Mouse (Mus musculus): ENCODE measurements around the gene Gm47996. TPM values are rescaled to one million over a fixed set of nuclear protein-coding genes. Genes with fewer than 3 reads are reported as not detected.
A peak's percentile ranks its signal among the peaks of the same experiment; 100 is the strongest.
"Not testable (repeated sequence)": the region's sequence is repeated elsewhere in the genome, so short reads cannot be mapped to it uniquely, and the experiment has no call there.

Gm47996 gene
- not detected in 2 replicates for polyA plus RNA-seq (2012; ENCODE audit: insufficient read depth, insufficient read length, missing spikeins)

DNA sequence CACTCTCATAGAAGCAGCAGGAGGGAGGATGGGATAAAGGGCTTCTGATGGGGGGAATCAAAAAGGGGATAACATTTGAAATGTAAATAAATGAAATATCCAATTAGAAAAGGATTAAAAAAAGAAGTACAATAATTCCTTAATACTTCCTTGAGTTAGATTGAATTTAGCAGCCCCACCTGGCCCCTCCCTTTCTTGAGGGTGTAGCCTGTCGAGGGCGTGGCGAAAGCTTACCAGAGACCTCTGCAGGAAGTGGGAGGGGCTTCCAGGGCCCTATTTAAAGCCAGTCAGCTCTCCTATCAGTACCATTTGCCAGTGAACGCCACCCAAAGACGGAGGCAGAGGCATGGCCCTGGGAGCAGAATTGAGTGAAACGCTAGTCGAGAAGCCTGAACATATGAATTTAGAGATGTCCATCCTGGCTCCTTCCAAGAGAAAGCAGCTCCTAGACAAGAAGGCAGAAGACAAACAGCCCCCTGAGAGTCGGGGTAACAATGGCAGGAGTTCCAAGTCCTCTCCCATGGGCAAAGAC lies at the start of gene Gm47996:
Gene Gm47996 (plus strand): TSS at position 308 of the 532 bp plus-strand sequence.
- H3K27ac ChIP-seq (replicated peaks; ENCODE audit: low read depth, low read length); H3K4me3 ChIP-seq (ENCODE audit: insufficient read depth, low read depth, low read length); H3K4me1 ChIP-seq (ENCODE audit: control insufficient read depth, insufficient read depth, insufficient read length, low read length): not testable (repeated sequence)

- Histone ChIP-seq H3K4me1 (ENCODE audit: control insufficient read depth, insufficient read depth, insufficient read length, low read length) (peaks cover 4% of the 10 kb centered on the region; the same call in 1 of the 2 replicates), H3K27ac (replicated peaks; ENCODE audit: low read depth, low read length) (no peak overlapping the region), H3K4me3 (ENCODE audit: insufficient read depth, low read depth, low read length) (no peak overlapping the region)
Observed at GRCm38 (mm10) chr1:151166031-151166430, 43.9 kb upstream of the Gm47996 start.

DNA sequence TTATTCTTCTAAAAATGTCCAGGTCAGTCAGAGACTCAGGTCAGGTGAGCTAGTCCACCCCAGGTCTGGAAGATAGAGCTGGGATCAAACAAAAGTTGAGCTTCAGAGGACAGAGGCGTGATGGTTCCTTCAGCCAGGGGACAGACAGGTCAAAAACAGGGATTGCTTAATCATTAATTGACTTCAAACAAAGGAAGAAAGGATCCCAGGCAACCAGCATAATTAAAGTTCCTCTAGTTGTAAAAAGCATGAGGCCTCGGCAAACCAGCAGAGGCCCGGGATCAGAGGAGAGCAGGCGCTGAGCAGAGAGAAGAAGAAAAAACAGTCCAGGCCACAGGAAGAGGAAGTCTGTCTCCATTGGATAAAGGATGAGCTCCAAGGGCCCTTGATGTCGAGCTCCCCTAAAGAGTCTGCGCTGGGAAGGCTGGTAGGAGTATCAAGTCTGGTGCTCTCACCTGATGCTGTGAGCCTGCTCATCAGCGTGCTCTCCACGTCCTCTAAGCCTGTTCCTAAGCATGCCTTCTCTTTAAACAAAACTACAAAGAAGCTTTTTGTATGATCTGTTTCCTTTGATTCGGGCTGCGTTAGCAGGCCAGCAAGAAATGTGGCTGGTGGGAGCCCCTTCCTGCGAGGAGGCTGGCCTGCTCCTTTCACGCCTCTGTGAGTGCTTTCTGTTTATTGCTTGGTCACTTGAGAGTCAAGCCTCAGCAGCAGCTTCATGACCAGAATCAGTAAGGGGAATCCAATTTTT lies 42.5 kb upstream of the Gm47996 start:
- Histone ChIP-seq H3K4me3 (ENCODE audit: insufficient read depth, low read depth, low read length) (no peak overlapping the region), H3K27ac (replicated peaks; ENCODE audit: low read depth, low read length) (no peak overlapping the region), H3K4me1 (ENCODE audit: control insufficient read depth, insufficient read depth, insufficient read length, low read length) (peaks cover 4% of the 10 kb centered on the region; the same call in 1 of the 2 replicates)

DNA sequence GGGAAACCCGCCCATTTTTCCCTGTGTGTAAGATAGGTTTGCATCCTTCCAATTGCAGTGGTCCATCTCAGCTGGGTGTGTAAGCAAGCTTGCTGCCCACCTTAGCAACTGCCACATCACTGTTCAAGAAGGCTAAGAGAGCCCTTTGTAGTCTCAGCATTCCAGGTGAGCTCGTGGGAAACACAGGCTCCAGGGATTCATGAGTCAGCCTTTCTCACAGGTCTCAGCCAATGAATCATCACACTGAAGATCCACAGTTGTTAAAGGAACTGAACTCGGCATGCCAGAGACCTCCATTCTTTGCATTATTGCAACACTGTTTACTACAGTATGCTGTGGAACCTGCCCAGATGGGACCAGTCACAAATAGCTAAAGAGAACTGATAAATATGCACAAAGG lies 41.3 kb upstream of the Gm47996 start:
- H3K4me1 ChIP-seq (ENCODE audit: control insufficient read depth, insufficient read depth, insufficient read length, low read length): peaks cover 4% of the 10 kb centered on the region; the same call in 1 of the 2 replicates
- H3K27ac ChIP-seq (replicated peaks; ENCODE audit: low read depth, low read length): no peak overlapping the region
- no peak overlapping the region for H3K4me3 ChIP-seq (ENCODE audit: insufficient read depth, low read depth, low read length)

- no peak overlapping the region for H3K27ac ChIP-seq (replicated peaks; ENCODE audit: low read depth, low read length)
- no peaks in the 10 kb centered on the region for H3K4me1 ChIP-seq (ENCODE audit: control insufficient read depth, insufficient read depth, insufficient read length, low read length)
- H3K4me3 ChIP-seq (ENCODE audit: insufficient read depth, low read depth, low read length): no peak overlapping the region
Observed at GRCm38 (mm10) chr1:151171572-151172461, 38.1 kb upstream of the Gm47996 start.

GRCm38 (mm10) chr1:151177030-151177936 lies 32.6 kb upstream of the Gm47996 start:
- H3K4me1 ChIP-seq (ENCODE audit: control insufficient read depth, insufficient read depth, insufficient read length, low read length): no peaks in the 10 kb centered on the region
- H3K4me3 ChIP-seq (ENCODE audit: insufficient read depth, low read depth, low read length): peak overlapping the region; percentile 44
- peak overlapping the region; percentile 44 for H3K27ac ChIP-seq (replicated peaks; ENCODE audit: low read depth, low read length)

DNA sequence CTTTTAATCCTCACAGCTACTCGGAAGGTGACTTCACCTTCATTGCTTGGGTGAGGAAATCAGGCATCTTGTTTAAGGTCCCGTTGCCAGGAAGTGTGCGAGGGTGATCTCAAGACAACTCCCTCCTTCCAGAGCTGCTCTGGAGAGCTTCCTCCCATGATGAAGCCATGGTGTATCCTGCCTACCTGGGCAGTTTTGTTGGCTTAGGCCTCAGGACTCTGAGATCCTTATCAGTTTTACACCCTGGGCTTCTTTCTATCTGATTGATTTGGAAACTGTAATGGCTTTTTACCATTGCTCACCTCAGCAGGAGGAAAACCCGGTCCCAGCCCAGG lies 32.0 kb upstream of the Gm47996 start:
- Histone ChIP-seq H3K4me3 (ENCODE audit: insufficient read depth, low read depth, low read length) (peak overlapping the region; percentile 44), H3K4me1 (ENCODE audit: control insufficient read depth, insufficient read depth, insufficient read length, low read length) (no peaks in the 10 kb centered on the region), H3K27ac (replicated peaks; ENCODE audit: low read depth, low read length) (peak overlapping the region; percentile 44)

- no peak overlapping the region for H3K27ac ChIP-seq (replicated peaks; ENCODE audit: low read depth, low read length)
Observed at GRCm38 (mm10) chr1:151178505-151179083, 31.3 kb upstream of the Gm47996 start.

DNA sequence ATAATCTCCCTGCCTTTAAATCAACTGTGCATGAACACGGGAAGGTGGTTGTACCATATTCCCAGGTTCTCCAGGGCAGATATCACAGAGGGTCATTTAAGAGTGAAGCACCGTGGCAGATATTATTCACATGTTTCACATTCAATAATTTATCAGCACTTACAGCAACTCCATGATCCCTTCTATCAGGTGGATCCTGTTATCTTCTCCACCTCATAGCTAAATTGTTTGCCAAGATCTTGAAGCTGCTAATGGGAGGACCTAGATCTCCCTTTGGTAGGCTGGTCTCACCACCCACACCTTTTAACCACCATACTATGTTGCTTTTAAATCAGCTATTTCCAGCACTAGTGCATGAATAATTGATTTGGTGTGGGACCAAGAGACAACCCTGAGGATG lies 29.8 kb upstream of the Gm47996 start:
- Histone ChIP-seq H3K4me1 (ENCODE audit: control insufficient read depth, insufficient read depth, insufficient read length, low read length) (no peaks in the 10 kb centered on the region), H3K27ac (replicated peaks; ENCODE audit: low read depth, low read length) (no peak overlapping the region), H3K4me3 (ENCODE audit: insufficient read depth, low read depth, low read length) (no peak overlapping the region)

More at GRCm38 (mm10) chr1:151178505-151179083, 31.3 kb upstream of the Gm47996 start:
- Histone ChIP-seq H3K4me1 (ENCODE audit: control insufficient read depth, insufficient read depth, insufficient read length, low read length) (no peaks in the 10 kb centered on the region), H3K4me3 (ENCODE audit: insufficient read depth, low read depth, low read length) (no peak overlapping the region)

DNA sequence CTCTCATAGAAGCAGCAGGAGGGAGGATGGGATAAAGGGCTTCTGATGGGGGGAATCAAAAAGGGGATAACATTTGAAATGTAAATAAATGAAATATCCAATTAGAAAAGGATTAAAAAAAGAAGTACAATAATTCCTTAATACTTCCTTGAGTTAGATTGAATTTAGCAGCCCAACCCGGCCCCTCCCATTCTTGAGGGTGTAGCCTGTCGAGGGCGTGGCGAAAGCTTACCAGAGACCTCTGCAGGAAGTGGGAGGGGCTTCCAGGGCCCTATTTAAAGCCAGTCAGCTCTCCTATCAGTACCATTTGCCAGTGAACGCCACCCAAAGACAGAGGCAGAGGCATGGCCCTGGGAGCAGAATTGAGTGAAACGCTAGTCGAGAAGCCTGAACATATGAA lies 27.7 kb upstream of the Gm47996 start, which contains the start of gene Gm47985:
Gene Gm47985 (plus strand): TSS at position 272 of the 400 bp plus-strand sequence.
- H3K4me3 ChIP-seq (ENCODE audit: insufficient read depth, low read depth, low read length); H3K27ac ChIP-seq (replicated peaks; ENCODE audit: low read depth, low read length); H3K4me1 ChIP-seq (ENCODE audit: control insufficient read depth, insufficient read depth, insufficient read length, low read length): not testable (repeated sequence)

DNA sequence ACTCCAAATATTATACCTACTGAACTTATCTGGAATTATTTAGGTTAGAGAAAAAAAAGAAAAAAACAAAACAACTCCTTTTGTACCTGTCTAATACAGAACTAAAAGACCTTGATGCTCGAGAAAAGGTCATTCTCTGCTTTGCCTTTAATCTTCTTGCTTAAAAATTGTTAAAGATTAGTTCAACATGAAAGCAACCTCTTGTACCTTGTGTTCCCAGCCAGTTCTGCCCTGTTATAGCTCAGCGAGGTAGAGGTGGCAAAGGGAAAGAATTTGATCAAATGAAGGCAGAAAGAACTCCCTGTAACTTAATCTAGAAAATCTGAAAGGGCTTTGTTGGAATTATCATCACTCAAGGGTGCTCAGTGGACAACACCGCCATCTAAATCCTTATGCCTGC lies 23.7 kb upstream of the Gm47996 start:
- H3K27ac ChIP-seq (replicated peaks; ENCODE audit: low read depth, low read length); H3K4me1 ChIP-seq (ENCODE audit: control insufficient read depth, insufficient read depth, insufficient read length, low read length); H3K4me3 ChIP-seq (ENCODE audit: insufficient read depth, low read depth, low read length): not testable (repeated sequence)

DNA sequence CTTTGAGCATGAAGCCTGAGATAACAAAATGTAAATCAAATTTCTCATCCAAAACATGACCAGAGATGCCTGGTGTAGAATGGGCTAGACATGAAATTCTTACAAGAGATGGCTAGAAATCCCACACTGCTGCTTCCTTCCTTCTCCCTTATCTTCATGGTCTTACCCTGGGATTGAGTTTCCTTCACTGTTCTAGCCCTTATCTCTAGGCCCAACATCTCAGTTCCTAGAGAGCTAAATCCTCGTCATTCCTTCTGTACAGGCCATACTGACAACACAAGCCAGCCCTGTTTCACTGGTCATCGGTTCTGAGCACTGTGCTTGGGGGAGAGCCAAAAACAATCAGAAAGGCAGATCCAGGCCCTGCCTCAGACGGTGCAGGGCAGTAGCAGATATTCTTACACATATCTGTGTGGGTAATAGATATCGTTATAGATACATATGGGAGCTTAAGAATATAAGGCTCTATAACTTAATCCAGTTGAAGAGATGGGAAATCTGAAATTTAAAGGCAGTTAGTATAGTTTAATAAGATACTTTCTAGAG lies 23.0 kb upstream of the Gm47996 start:
- H3K27ac ChIP-seq (replicated peaks; ENCODE audit: low read depth, low read length); H3K4me1 ChIP-seq (ENCODE audit: control insufficient read depth, insufficient read depth, insufficient read length, low read length); H3K4me3 ChIP-seq (ENCODE audit: insufficient read depth, low read depth, low read length): not testable (repeated sequence)

DNA sequence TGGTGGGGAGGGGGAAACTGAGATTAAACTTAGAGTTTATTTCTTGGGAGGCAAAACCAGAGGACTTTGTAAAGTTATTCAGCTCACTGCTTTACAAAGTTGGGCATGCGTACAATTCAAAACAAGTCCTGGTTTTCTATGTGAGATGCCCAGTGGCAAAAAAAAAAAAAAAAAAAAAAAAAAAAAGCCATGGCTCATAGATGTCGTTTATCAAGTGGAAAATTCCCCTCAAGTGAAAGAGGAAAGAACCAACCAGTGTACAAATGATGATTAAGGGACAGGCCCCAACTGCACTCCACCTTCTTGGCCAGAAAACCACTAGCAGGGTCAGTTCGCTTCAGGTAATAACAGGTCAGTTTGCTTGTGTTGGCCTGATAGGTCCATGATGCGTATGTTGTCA lies 21.5 kb upstream of the Gm47996 start:
- Histone ChIP-seq H3K27ac (replicated peaks; ENCODE audit: low read depth, low read length) (no peak overlapping the region), H3K4me1 (ENCODE audit: control insufficient read depth, insufficient read depth, insufficient read length, low read length) (no peaks in the 10 kb centered on the region)

DNA sequence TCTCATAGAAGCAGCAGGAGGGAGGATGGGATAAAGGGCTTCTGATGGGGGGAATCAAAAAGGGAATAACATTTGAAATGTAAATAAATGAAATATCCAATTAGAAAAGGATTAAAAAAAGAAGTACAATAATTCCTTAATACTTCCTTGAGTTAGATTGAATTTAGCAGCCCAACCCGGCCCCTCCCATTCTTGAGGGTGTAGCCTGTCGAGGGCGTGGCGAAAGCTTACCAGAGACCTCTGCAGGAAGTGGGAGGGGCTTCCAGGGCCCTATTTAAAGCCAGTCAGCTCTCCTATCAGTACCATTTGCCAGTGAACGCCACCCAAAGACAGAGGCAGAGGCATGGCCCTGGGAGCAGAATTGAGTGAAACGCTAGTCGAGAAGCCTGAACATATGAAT lies 17.9 kb upstream of the Gm47996 start, which contains the start of gene Gm8947:
Gene Gm8947 (plus strand): TSS at position 302 of the 400 bp plus-strand sequence.
- H3K27ac ChIP-seq (replicated peaks; ENCODE audit: low read depth, low read length); H3K4me1 ChIP-seq (ENCODE audit: control insufficient read depth, insufficient read depth, insufficient read length, low read length); H3K4me3 ChIP-seq (ENCODE audit: insufficient read depth, low read depth, low read length): not testable (repeated sequence)

More for the DNA sequence above, 21.5 kb upstream of the Gm47996 start:
- no peak overlapping the region for H3K4me3 ChIP-seq (ENCODE audit: insufficient read depth, low read depth, low read length)

Measured in brown adipose tissue, adult 24 weeks (tissue).